Mouse (Mus musculus) central nervous system, embryonic 11.5 days (tissue): ENCODE data around the gene Setx. TPM values are rescaled to one million over a fixed set of nuclear protein-coding genes. Genes with fewer than 3 reads are reported as not detected.

Experiments
- polyA plus RNA-seq: library from polyadenylated mRNA; depleted of rRNA; stranded (reverse); fragments of >200 nt; gene quantifications from 2 replicates; pipeline ENCODE4 v1.2.3, GENCODE M21; 2012; rRNA removed

The Setx gene
- 14.4 and 17.5 TPM in 2 replicates for polyA plus RNA-seq

DNA sequence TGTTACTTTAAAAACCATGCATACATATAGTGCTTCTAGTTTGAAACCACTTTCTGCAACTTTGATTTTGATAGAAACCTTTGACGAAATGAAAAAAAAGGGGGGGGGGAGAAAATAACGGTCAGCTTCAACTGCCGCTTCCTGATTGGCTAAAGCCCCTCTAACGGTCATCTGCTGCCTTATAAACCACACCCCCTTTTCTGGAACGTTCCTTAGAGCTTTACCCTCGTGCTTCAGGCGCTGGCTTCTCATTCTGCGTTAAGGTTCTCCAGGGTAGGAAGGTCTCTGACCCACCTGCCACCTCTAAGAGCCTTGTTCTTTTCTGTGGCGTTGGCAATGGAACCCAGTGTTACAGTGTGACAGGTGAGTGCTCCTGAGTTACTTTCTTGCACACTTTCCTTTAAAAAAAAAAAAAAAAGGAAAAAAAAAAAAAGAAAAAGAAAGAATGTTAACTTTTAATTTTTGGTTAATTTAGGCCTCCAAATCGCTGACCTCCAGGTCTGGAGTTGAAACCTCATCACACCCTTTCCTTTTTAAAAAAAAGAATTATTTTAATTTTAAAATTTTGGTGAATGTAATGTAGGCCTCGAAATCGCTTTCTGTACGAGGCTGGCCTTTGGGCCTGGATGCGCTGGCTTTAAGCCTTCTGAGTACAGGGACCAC lies at the start of gene Setx:
TSS of gene Setx (plus strand) at position 275 of the 663 bp plus-strand sequence.

Other genes with a start within 250 kb of the Setx start
- 8.5 and 13.6 TPM in 2 replicates for gene Barhl1, start 207.5 kb upstream of the Setx start, polyA plus RNA-seq
- 0.84 and 1.8 TPM in 2 replicates for gene Cfap77, start 69.1 kb upstream of the Setx start, polyA plus RNA-seq
- gene Ttf1, start 63.9 kb upstream of the Setx start, polyA plus RNA-seq: 19.5 and 21.3 TPM in 2 replicates
- gene Ntng2, start 128.8 kb downstream of the Setx start, polyA plus RNA-seq: 16.3 and 21.0 TPM in 2 replicates
- 34.1 and 42.8 TPM in 2 replicates for gene Med27, start 222.6 kb downstream of the Setx start, polyA plus RNA-seq